Mouse (Mus musculus) ZHBTc4 (cell line): ENCODE measurements at regions not wholly inside any gene's neighbourhood (a gene's known extent, or its start where the extent isn't known, plus 50 kb on each side); places are given as distances from the start of the nearest gene placed in this dataset.

ENCODE experiments used
- DNase-seq: peaks from one replicate; pipeline ENCODE4 v3.0.0-alpha.2; 2011; ENCODE audit warnings: low read depth, low spot score

DNA sequence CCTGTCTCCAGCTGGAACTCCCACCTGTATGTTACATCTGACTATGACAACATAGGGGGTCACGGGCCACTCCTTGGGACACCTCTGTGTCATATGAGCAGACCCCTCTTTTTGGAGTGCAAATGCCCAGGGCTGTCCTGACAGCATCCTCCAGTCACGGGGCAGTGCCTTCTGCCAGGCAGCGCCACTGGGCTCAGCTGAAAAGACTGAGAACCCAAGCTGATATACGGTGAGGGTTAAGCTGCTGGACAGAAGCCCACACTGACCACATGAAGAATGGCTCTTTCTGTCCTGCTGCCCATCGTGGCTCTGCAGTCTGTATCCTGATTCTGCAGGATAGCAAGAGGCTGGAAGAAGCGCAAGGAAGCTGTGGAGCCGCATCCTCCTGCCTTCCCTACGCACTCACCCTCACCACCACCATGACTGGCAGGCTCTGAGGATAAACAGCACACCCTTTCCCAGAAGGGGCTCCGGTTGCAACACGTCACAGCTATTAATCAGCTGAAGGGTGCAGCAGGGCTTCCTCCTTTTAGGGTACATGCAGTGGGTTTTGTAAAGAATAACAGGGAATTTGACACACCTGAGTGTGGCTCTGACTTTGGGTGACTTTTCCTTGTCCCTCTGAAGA, 93.9 kb upstream of the Arntl start:
- no peak for DNase-seq

DNA sequence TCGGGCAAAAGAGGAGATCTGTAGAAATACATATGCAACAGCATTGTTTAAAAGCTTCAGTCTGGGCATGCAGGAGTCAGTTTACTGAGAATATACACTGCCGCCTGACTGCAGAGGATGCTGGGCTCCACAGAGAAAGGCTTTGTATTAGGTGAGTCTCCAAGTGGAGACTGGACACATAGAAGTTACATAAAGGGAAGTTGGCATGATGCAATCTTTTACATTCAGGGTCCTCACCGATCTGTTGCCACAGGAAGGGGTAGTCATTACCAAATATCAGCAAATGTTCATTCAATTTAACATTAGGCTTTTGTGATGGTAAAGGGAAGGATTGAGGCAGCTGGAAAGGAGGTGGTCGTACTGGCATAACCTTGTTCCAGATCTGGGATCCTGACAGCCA, 89.7 kb upstream of the Arntl start:
- no peak for DNase-seq

DNA sequence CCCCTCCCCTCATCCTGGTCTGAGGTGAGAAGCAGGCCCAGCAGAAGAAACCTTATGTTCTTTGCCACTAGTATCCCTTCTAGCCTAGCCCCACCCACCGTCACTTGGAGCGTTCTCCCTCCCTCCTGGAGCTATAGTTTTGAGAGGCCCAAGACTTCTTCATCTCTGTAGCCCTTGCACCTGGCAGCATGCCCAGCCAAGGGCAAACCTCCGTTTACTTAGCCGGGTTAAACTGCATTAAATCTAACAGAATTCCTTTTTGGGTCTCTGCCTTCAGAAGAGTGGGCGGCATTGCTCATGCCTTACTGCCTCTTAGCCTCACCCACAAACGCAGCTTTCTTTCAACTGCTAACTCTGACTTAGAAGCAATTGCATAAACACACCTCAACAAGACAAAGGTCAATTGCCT, 85.3 kb upstream of the Arntl start:
- DNase-seq, result peak; percentile 57

DNA sequence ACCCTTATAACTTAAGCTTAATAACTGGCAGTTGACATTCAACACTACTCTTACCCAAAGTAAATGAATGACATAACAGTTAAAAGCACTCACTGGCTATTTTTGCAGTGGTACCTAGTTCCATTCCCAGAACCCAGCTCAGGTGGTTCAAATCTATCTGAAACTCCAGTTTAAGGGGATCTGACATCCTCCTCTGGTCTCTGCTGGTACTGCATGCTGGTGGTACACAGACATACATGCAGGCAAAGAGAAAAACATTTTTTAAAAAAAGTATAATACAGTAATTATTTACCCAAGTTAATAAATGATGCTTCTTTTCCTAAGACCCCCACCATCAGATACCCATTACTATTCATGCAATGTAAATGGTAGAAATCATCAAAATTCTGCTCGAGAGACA, 81.3 kb upstream of the Arntl start:
- DNase-seq, result no peak

DNA sequence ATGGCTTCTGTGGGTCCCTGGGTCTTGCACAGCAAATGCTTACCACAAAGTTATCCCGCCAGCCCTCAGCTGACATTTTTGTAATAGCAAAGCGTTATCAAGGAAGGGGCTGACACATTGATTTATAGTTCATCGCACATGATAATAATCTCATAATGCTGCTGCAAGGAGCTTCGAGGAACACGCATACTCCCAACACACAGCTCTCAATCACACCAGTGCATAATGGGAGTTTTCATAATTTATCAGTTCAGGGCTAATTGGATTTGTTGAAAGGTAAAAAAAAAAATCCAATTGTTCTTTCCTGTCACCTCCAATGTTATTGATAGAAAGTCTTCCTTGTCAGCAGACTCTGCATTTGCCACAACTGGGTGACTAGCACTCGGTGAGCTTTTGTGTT, 76.7 kb upstream of the Arntl start:
- DNase-seq, result no peak

DNA sequence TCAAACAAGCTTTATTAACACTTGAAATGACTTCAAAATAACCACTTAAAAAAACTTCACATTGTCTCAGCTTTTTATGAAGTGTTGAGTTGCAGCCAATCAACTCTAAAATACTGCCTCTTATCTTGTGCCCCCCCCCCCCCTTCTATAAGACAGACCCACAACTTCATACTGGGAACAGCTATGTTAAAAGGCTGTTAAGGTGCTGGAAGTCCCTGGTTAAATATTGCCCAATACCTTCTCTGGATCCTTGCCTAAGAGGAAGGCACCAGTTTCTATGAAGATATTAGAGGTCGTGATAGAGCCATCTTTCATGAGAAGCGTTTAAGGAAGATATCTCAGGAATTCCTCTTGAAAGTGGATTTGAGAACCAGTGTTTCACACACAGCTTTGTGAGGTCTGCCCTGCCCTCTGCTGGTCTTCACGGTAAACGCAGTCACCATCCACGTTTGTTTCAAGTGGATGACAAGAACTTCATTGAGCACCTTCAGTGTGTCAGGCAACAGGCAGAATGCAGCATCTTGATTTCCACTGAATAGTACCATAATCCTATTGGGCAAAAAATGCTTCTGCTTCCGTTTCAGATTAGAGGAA, 75.2 kb upstream of the Arntl start:
- peak; percentile 91 for DNase-seq

DNA sequence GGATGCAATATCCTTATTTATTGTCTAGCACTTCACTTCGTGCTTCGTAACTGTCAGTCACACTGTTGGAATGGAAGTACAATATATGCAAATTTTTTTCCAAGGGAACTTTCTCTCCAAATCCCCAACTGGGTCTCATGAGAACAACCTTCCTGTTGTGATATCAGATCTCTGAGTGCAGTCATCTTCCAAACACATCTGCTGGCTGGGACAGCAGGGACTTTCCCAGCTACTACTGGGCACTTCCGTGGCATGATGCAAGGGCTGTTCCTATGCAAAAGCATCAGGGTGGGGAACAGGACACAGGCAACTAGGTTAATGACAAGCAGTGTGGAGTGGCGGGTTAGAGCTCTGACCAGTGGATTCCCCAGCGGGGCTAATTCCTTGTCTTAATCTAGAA, 73.4 kb upstream of the Arntl start:
- no peak for DNase-seq

DNA sequence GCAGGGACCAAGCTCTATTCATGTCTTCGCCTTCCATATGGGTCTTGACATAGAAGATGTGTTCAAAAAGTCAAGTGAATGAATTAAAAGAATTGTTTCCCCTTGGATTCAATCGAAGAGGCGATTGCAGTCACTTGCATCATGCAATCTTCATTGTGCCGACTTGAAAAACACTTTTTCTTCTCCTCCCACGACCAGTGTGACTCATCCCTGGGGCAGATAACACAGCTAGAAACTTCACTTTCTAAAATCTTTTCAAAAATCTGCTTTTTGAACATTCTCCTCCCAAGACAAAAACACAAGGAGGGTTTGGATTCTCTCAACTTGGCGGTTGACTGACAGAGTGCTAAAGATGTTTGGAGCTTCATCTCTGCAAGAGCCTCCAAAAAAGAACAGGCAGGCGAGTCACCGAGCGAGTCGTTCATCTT, 67.2 kb upstream of the Arntl start:
- DNase-seq, result no peak

DNA sequence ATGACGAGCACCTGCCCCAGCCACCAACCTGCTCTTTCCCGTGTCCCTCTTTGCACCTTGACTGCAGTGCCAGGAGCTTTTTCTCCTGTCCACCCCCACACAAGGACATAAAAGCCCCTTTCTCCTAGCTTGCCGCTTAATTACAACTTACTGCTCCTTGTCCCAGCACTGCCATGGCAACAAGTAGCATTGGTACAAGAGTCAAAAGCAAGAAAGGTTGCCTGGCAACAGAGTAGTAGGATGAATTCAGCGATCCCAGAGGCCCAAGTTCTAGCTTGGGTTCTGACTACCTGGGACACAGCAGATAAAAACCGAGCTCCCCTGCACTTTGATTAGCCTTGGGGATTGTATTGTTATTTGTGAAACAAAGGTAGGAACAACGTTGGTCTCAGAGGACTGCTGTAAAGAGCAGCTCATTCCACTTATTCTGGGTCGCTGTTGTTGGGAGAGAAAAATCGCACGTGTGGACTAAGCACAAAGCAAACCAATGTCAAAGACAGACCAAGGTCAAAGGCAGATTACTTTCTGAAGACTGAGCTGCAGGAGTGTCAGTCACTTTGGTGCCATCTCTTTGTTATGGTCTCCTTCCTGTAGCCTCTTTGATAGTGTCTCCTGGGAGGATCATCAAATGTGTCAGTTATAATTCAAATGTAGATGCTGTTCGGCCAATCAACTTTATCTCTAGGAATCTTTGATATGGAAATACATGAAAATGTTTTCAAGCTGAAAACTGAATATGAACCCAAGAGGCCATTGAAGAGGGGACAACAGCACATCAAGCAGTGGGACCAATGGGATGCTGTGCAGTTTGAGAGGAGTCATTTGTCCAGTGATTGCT, 65.2 kb upstream of the Arntl start:
- DNase-seq, result peak; percentile 92

DNA sequence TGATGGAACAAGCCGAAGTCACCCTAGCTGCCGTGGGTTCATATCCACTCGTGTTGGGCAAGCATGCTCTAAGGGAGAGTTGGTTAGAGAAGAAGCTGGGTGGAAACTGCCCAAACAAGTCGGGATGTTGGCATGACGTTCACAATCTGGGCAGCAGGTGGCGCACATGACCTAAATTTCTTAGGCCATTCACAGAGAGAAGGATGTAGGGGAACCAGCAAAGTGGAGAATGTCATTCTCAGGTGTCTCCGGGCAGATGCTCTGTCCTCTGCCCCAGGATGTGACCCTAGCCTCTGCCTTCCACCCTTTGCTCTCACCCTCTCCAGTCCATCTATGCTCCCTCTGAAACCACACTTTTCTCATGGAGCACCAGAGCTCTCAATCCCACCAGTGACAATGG, 63.7 kb upstream of the Arntl start:
- peak; percentile 89 for DNase-seq

DNA sequence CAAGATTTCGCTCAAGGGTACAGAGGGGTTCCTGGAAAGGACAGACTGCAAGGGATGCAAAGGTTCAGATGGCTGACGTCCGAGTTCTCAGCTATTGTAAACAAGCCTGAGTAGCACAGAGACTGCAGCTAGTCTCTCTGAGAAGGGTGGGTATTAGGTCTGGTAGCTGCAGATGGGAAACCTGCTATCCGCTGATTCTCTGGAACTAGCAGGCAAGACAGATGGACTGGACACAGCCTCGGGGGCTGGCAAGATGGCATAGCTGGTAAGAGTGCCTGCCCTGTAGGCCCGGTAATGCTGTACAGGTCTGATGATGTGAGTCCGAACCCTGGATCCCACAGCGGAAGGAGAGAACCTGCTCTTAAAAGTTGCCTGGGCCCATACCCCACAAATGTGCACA, 62.2 kb upstream of the Arntl start:
- DNase-seq, result no peak

DNA sequence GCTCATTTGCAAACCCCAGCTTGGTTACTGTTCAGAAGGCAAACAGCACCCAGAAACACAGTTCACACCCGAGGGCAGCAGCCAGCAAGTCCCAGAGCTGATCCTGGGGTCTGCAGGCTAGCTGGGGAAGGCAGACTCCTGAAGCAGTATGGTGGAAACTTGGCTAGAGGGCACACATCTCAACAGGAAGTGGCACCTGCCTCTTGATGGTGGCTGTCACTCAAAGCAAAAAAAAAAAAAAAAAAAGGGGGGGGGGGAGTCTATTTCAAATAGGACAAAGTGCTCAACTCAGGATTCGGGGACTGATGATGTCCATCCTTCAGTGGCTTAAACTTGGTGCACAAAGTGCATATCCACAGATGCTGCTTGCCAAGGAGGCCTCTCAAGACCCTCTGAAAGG, 61.2 kb upstream of the Arntl start:
- no peak for DNase-seq

DNA sequence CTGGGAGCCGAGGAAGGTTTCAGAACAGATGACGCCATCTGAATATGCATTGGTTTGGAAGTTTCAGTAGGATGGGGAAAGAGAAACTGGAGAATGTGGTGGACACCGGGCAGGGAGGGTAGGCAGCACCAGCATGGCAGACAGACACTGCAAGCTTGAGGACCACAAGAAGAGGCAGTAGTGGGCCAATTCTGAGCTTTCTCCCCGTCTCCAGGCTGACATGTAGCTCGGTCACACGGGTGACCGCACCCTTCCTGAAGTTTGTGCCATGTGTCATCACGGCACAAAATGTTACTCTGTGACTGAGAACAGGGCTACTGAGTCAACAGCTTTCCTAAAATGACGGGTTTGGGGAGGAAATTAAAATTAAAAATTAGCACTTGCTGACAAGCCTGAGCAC, 60.7 kb upstream of the Arntl start:
- DNase-seq, result no peak

DNA sequence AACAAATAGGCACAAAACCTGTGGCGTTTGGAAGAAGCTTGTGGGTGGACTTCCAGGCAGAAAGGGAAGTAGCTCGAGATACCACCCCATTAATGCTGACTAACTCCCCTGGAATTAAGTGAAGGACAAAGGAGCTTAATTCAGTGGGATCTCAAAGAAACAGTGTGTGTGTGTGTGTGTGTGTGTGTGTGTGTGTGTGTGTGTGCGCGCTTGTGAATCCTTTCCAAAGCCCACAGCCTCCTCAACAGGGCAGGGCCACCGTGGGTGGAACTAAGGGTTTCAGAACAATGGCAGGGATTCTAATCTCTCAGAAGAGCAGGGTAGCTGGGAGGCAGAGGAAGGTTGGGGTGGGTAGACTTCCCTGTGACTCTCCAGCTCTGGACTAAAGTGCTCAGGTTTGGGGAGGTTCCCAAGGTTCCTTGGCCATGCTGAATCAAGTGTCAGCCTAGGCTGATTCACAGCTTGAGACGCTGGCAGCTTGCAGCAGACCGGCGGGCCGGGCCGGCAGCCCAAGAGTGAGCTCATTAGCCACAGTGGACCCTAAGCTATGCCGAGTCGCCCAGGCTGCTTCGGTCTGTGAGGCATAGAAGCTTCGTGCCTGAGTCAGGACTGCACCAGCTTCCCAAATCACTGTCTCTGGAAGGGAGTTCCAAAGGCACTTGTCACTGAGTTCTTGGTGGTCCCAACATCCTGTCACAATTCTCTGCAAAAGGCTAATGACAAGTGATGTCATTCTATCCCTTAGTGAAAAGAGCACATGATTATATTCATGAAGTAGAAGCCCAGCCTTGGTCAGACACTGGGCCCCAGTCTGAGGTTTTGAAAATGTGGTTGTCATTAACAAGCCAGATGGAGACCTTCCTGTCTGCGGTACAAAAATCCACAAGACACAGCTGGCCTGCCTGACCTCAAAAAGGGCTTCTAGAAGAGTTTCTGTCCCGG, 59.6 kb upstream of the Arntl start:
- peak; percentile 62 for DNase-seq

DNA sequence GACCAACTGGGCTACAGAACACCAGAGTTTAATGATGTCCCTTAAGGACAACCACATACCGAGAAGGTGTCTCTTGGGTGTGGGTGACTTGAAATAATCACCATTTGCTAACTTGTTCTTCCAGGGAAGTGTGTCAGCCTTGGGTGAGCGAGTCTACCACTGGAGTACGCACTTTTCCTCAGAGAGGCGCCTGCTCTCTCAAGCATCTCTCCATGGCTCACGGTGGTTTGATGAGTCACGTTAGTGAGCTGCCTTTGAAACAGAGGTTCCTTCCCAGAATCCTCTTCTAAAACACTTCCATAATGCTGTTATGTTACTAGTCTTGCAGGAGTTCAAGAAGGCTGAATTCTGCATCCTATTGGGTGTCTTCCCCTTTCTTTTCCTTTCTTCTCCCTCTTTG, 58.6 kb upstream of the Arntl start:
- DNase-seq, result no peak

DNA sequence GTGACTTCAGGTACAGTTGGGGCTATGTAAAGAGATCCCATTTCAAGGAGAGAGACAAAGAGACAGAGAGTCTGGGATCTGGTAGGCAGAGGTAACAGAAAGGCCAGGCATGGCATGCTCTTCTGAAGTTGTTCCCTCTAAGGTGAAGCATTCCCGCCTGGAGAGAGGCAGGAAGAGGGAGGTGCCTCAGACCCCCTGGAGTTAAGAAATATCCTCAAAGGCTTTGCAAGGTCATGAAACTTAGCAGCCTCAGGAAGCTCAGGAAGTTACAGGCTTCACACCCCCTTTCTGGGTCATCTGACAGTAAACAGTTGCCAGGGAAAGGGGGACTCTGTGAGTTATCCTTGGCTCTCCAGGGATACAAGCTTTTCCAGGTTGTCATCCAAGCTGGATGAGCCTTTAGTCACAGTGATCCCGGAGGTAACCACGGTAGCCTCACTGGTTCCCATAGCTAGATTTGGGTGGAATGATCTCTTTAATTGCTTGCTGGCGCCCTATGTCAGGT, 57.2 kb upstream of the Arntl start:
- DNase-seq, result peak; percentile 83

DNA sequence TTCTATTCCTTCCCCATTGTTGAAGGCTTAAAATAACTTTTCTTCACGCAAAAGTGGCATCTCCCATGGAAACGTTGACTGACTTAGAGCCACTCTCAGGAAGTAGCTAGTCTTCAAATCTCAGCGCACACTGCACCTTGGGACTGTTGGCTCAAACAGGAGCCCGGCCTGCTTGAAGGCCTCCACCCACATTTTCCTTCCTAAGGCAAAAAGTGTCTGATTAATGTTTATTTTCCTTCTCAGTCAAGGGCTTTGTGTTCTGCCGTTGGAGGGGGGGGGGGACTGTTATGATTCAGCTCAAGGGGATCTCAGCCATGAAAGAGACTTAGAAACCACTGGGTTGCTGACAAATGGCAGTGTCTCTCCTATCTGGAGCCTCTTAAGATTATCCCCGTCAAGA, 56.5 kb upstream of the Arntl start:
- DNase-seq, result no peak

DNA sequence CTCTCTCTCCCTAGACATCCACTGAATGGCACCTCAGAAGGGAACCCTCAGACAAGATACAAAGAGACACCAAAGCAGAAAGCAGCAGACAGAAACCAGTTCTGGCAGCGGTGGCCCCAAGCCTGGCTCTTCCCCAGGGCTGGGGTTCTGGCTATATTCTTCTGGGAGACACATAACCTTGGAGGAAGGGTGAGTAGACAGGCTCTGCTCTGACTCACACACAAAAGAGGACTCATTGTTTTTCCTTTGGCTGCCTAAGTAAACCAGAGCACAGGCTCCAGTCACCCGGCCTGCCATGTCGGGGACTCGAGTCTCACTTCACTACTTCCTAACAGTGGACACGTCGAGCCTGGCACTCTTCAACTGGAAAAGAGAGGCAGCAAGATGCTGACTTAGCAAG, 55.8 kb upstream of the Arntl start:
- DNase-seq, result no peak

DNA sequence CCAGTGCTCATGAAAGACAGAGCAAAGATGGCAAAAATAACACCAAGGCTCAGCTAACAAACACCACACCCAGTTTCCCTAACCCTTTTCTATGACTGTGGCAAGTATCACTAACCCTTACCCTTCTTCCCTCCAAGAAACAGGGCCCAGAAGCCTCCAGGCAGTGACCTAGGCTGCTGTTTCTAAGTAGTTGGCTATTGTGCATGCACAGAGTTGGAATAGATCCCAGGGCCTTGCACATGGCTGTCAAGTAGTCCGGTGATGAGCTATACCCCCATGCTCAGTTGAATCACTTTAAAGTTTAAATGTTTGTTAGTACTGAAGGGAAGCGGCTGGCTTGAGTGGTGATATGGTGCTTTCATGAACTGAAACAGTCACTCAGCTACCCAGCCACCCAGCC, 53.9 kb upstream of the Arntl start:
- no peak for DNase-seq

DNA sequence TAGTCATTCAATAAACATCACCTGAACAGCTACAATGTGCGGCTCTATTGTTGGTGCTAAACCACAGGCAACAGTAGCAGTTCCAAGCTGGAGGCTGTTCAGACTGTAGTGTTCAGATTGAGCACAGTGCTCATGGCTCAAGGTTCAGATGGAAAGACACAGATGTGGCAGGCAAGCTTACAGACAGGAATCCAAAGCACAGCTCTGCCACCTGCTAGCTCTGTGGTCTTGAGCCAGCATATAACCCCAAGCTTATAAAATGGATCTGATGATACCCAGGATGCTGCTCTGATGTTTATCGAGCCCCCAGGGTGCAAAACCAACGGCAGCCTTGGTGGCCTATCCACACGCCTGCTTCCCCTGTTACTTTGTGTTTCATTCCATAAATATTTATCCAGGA, 53.2 kb upstream of the Arntl start:
- DNase-seq, result no peak

DNA sequence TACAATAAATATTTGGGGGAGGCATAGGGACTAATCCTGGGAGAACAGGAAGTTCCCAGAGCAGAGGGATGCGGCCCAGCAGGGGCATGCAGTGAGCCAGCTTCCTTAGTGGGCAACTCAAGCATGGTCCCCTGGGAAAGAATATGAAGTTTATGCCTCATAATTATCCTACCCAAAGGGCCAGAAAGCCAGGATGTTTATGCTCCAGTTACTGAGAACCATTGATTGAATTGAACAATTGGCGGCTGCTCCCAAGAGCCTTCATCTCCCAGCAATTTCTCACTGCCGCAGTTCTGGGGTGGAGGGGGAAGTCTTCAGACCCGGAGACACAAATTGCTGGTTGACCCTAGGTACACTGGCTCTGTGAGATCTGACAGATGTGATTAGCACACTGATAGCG, 50.9 kb upstream of the Arntl start:
- no peak for DNase-seq
